Mouse (Mus musculus) retina, postnatal 7 days (tissue): Measurements from ENCODE around the gene Zfand6.

Source experiments
- DNase-seq: peaks from one replicate; pipeline ENCODE4 v3.0.0-alpha.2; 2012; ENCODE audit warnings: low read depth, low spot score

The Zfand6 gene

GRCm38 (mm10) chr7:84594087-84594916 is 95.5 kb downstream of the Zfand6 start:
- DNase-seq, result peak; percentile 71

- no peak for DNase-seq
These were observed 98.4 kb downstream of the Zfand6 start for GRCm38 (mm10) chr7:84591347-84591746.

- no peak for DNase-seq
These were observed 99.1 kb downstream of the Zfand6 start for GRCm38 (mm10) chr7:84590622-84591021.

GRCm38 (mm10) chr7:84587101-84587783 is 102.5 kb downstream of the Zfand6 start:
- DNase-seq, result no peak

- no peak for DNase-seq
These were observed 103.2 kb downstream of the Zfand6 start for GRCm38 (mm10) chr7:84586360-84587100.

- DNase-seq, result no peak
These were observed 104.7 kb downstream of the Zfand6 start for GRCm38 (mm10) chr7:84585086-84585485.

- no peak for DNase-seq
These were observed 110.0 kb downstream of the Zfand6 start for GRCm38 (mm10) chr7:84579769-84580168.

GRCm38 (mm10) chr7:84578841-84579240 is 110.9 kb downstream of the Zfand6 start:
- DNase-seq, result no peak

- DNase-seq, result no peak
These were observed 112.7 kb downstream of the Zfand6 start for GRCm38 (mm10) chr7:84577034-84577433.

- no peak for DNase-seq
These were observed 123.6 kb downstream of the Zfand6 start for GRCm38 (mm10) chr7:84566200-84566599.

- DNase-seq, result no peak
These were observed 125.5 kb downstream of the Zfand6 start for GRCm38 (mm10) chr7:84564236-84564635.
